Mouse (Mus musculus) cerebellum, adult 9-11 months (tissue): ENCODE results near the gene Clock.

Experiments used
- DNase-seq: peaks from one replicate; pipeline ENCODE4 v3.0.0; 2022

The Clock gene

GRCm38 (mm10) chr5:76177664-76178063 lies 126.9 kb downstream of the Clock start:
- no peak for DNase-seq

- DNase-seq = no peak
These were observed 127.8 kb downstream of the Clock start for GRCm38 (mm10) chr5:76176841-76177240.

GRCm38 (mm10) chr5:76176411-76176810 lies 128.2 kb downstream of the Clock start:
- no peak for DNase-seq

- DNase-seq = no peak
These were observed 129.5 kb downstream of the Clock start for GRCm38 (mm10) chr5:76175051-76175450.

- DNase-seq = no peak
These were observed 133.6 kb downstream of the Clock start for GRCm38 (mm10) chr5:76171039-76171438.

GRCm38 (mm10) chr5:76170522-76170921 lies 134.1 kb downstream of the Clock start:
- no peak for DNase-seq

GRCm38 (mm10) chr5:76164827-76165226 lies 139.8 kb downstream of the Clock start:
- DNase-seq = no peak

GRCm38 (mm10) chr5:76163828-76164390 lies 140.7 kb downstream of the Clock start:
- DNase-seq = no peak

- DNase-seq = no peak
These were observed 141.7 kb downstream of the Clock start for GRCm38 (mm10) chr5:76162926-76163325.

GRCm38 (mm10) chr5:76161491-76161890 lies 143.1 kb downstream of the Clock start:
- no peak for DNase-seq

- DNase-seq = no peak
These were observed 144.5 kb downstream of the Clock start for GRCm38 (mm10) chr5:76160086-76160485.
